Mouse (Mus musculus) embryonic facial prominence, embryonic 12.5 days (tissue): ENCODE measurements around the gene Txndc15. TPM values are rescaled to one million over a fixed set of nuclear protein-coding genes. Genes with fewer than 3 reads are reported as not detected.
A peak's percentile ranks its signal among the peaks of the same experiment; 100 is the strongest.

Source experiments
- ATAC-seq: fragments of 200-750 bp; cut with Nextera tagmentation; 2 replicates; pipeline ENCODE4 v1.8.0; 2017; ENCODE audit not compliant: insufficient number of reproducible peaks, insufficient read depth, low FRiP score, low TSS enrichment
- H3K27ac ChIP-seq: fragments of 300-500 bp; sonication (generic); 2 replicates; pipeline ENCODE4 v1.5.1; 2016; ENCODE audit warnings: mild to moderate bottlenecking
- H3K27me3 ChIP-seq: fragments of 300-500 bp; sonication (generic); 2 replicates; pipeline ENCODE4 v1.6.1; 2016; ENCODE audit warnings: mild to moderate bottlenecking, moderate library complexity
- H3K36me3 ChIP-seq: fragments of 300-500 bp; sonication (generic); 2 replicates; pipeline ENCODE4 v1.6.1; 2016; ENCODE audit warnings: mild to moderate bottlenecking
- H3K4me1 ChIP-seq: fragments of 300-500 bp; sonication (generic); 2 replicates; pipeline ENCODE4 v1.6.1; 2016
- H3K4me2 ChIP-seq: fragments of 300-500 bp; sonication (generic); replicated peaks from 2 replicates; pipeline ENCODE4 v1.6.1; 2016; ENCODE audit warnings: mild to moderate bottlenecking, moderate library complexity
- H3K4me3 ChIP-seq: fragments of 300-500 bp; sonication (generic); 2 replicates; pipeline ENCODE4 v1.5.1; 2016; ENCODE audit warnings: mild to moderate bottlenecking
- H3K9ac ChIP-seq: fragments of 300-500 bp; sonication (generic); 2 replicates; pipeline ENCODE4 v1.6.1; 2016; ENCODE audit warnings: mild to moderate bottlenecking, moderate library complexity
- H3K9me3 ChIP-seq: fragments of 300-500 bp; sonication (generic); 2 replicates; pipeline ENCODE4 v1.6.1; 2016; ENCODE audit warnings: mild to moderate bottlenecking, moderate library complexity
- WGBS: fragments of 180-500 bp; shearing (Covaris S2); methylation state at CpG from one replicate; pipeline ENCODE4 v1.1.7; 2016; 5-methylcytosine and 5-hydroxymethylcytosine counted together
- polyA plus RNA-seq: library from polyadenylated mRNA; unstranded; fragments of >200 nt; fragmentation: Nextera tagmentation; extraction: Ambion mirVana; gene quantifications from 2 replicates; pipeline ENCODE4 v1.2.1, GENCODE M21; 2016

Txndc15 gene
- 99.8 and 103 TPM in 2 replicates for polyA plus RNA-seq

GRCm38 (mm10) chr13:55714501-55715166, at the start of gene Txndc15:
TSS of gene Txndc15 (plus strand) at chr13:55714650.
- under 1% methylated on average over 63 of the region's 63 CpGs for WGBS
- Histone ChIP-seq H3K27ac (peak within 1 kb of the TSS; percentile 88), H3K36me3 (peaks cover 21% of the 10 kb centered on the region), H3K27me3 (no peaks in the 10 kb centered on the region), H3K4me1 (peaks cover 8% of the 10 kb centered on the region; the same call in 1 of the 2 replicates), H3K4me2 (peak within 1 kb of the TSS; percentile 62), H3K9ac (peak within 1 kb of the TSS; percentile 94), H3K9me3 (no peaks in the 10 kb centered on the region), H3K4me3 (peak within 1 kb of the TSS; percentile 94)
- peak; percentile 92 for ATAC-seq

GRCm38 (mm10) chr13:55668550-55668949, 45.9 kb upstream of the Txndc15 start:
- WGBS: 85% methylated on average over 6 of the region's 6 CpGs
- no peaks in the 10 kb centered on the region for H3K4me1 ChIP-seq
- peaks cover 88% of the 10 kb centered on the region for H3K36me3 ChIP-seq

GRCm38 (mm10) chr13:55672711-55673110, 41.7 kb upstream of the Txndc15 start:
- WGBS: 94% methylated on average over 6 of the region's 6 CpGs
- H3K9me3 ChIP-seq: no peaks in the 10 kb centered on the region
- no peak overlapping the region for H3K9ac ChIP-seq
- ATAC-seq: no peak
- no peaks in the 10 kb centered on the region for H3K27me3 ChIP-seq
- H3K27ac ChIP-seq: no peak overlapping the region
- H3K4me1 ChIP-seq: no peaks in the 10 kb centered on the region
- peaks cover 88% of the 10 kb centered on the region for H3K36me3 ChIP-seq
- H3K4me3 ChIP-seq: no peak overlapping the region
- H3K4me2 ChIP-seq: no peak overlapping the region

More at GRCm38 (mm10) chr13:55668550-55668949, 45.9 kb upstream of the Txndc15 start:
- Histone ChIP-seq H3K27me3 (no peaks in the 10 kb centered on the region), H3K27ac (no peak overlapping the region), H3K4me2 (no peak overlapping the region), H3K9me3 (no peaks in the 10 kb centered on the region), H3K4me3 (no peak overlapping the region), H3K9ac (no peak overlapping the region)
- no peak for ATAC-seq

GRCm38 (mm10) chr13:55677364-55677763, 37.1 kb upstream of the Txndc15 start:
- ATAC-seq: no peak
- Histone ChIP-seq H3K36me3 (peaks cover 80% of the 10 kb centered on the region), H3K27me3 (no peaks in the 10 kb centered on the region), H3K4me3 (no peak overlapping the region), H3K27ac (no peak overlapping the region), H3K9ac (no peak overlapping the region), H3K9me3 (no peaks in the 10 kb centered on the region), H3K4me1 (no peaks in the 10 kb centered on the region), H3K4me2 (no peak overlapping the region)
- 88% methylated on average over 8 of the region's 8 CpGs for WGBS

- H3K9ac ChIP-seq: no peak overlapping the region
- H3K4me1 ChIP-seq: peaks cover 5% of the 10 kb centered on the region; the same call in 1 of the 2 replicates
- H3K36me3 ChIP-seq: peaks cover 38% of the 10 kb centered on the region
- H3K4me2 ChIP-seq: no peak overlapping the region
- H3K27me3 ChIP-seq: no peaks in the 10 kb centered on the region
- H3K4me3 ChIP-seq: no peak overlapping the region
- no peak for ATAC-seq
- no peaks in the 10 kb centered on the region for H3K9me3 ChIP-seq
- WGBS: 85% methylated on average over 9 of the region's 9 CpGs
- H3K27ac ChIP-seq: no peak overlapping the region
Observed at GRCm38 (mm10) chr13:55682201-55682600, 32.2 kb upstream of the Txndc15 start.

- no peaks in the 10 kb centered on the region for H3K27me3 ChIP-seq
- H3K27ac ChIP-seq: no peak overlapping the region
- ATAC-seq: no peak
- 86% methylated on average over 3 of the region's 3 CpGs for WGBS
- H3K9me3 ChIP-seq: no peaks in the 10 kb centered on the region
- no peak overlapping the region for H3K9ac ChIP-seq
- H3K4me1 ChIP-seq: peaks cover 5% of the 10 kb centered on the region; the same call in 1 of the 2 replicates
- peaks cover 24% of the 10 kb centered on the region for H3K36me3 ChIP-seq
- H3K4me3 ChIP-seq: no peak overlapping the region
- H3K4me2 ChIP-seq: no peak overlapping the region
Observed at GRCm38 (mm10) chr13:55683581-55683980, 30.9 kb upstream of the Txndc15 start.

- WGBS: 63% methylated on average over 9 of the region's 9 CpGs
- Histone ChIP-seq H3K4me3 (no peak overlapping the region), H3K36me3 (peaks cover 3% of the 10 kb centered on the region; the same call in 1 of the 2 replicates), H3K4me2 (no peak overlapping the region), H3K27ac (no peak overlapping the region), H3K9ac (no peak overlapping the region), H3K27me3 (no peaks in the 10 kb centered on the region), H3K4me1 (peaks cover 5% of the 10 kb centered on the region; the same call in 1 of the 2 replicates), H3K9me3 (no peaks in the 10 kb centered on the region)
- ATAC-seq: no peak
Observed at GRCm38 (mm10) chr13:55686107-55686633, 28.3 kb upstream of the Txndc15 start.

GRCm38 (mm10) chr13:55687927-55688602, 26.4 kb upstream of the Txndc15 start:
- Histone ChIP-seq H3K27ac (no peak overlapping the region), H3K9ac (no peak overlapping the region), H3K9me3 (no peaks in the 10 kb centered on the region), H3K4me3 (no peak overlapping the region), H3K27me3 (no peaks in the 10 kb centered on the region), H3K4me2 (no peak overlapping the region), H3K4me1 (peaks cover 5% of the 10 kb centered on the region; the same call in 1 of the 2 replicates), H3K36me3 (no peaks in the 10 kb centered on the region)
- WGBS: 24% methylated on average over 4 of the region's 4 CpGs
- no peak for ATAC-seq

GRCm38 (mm10) chr13:55692535-55693242, 21.8 kb upstream of the Txndc15 start, which contains the start of gene B230219D22Rik:
TSS of gene B230219D22Rik (plus strand) at chr13:55693124.
- Histone ChIP-seq H3K36me3 (no peaks in the 10 kb centered on the region), H3K4me1 (peaks cover 15% of the 10 kb centered on the region), H3K9ac (peak within 1 kb of the TSS; percentile 100), H3K4me3 (peak within 1 kb of the TSS; percentile 99), H3K27ac (peak within 1 kb of the TSS; percentile 98), H3K9me3 (no peaks in the 10 kb centered on the region), H3K4me2 (peak within 1 kb of the TSS; percentile 62), H3K27me3 (no peaks in the 10 kb centered on the region)
- ATAC-seq: peak; percentile 97
- 2% methylated on average over 51 of the region's 51 CpGs for WGBS

- Histone ChIP-seq H3K4me2 (peak overlapping the region; percentile 62), H3K9ac (peak overlapping the region; percentile 100), H3K4me1 (peaks cover 15% of the 10 kb centered on the region), H3K27me3 (no peaks in the 10 kb centered on the region), H3K27ac (peak overlapping the region; percentile 98), H3K36me3 (no peaks in the 10 kb centered on the region), H3K4me3 (peak overlapping the region; percentile 99), H3K9me3 (no peaks in the 10 kb centered on the region)
- 1% methylated on average over 59 of the region's 70 CpGs for WGBS
- ATAC-seq: peak; percentile 58; the same call in 1 of the 2 replicates
Observed at GRCm38 (mm10) chr13:55693243-55693721, 21.2 kb upstream of the Txndc15 start.

GRCm38 (mm10) chr13:55694110-55694509, 20.3 kb upstream of the Txndc15 start:
- H3K9ac ChIP-seq: peak overlapping the region; percentile 100
- H3K27ac ChIP-seq: peak overlapping the region; percentile 98
- ATAC-seq: no peak
- peak overlapping the region; percentile 99 for H3K4me3 ChIP-seq
- peaks cover 6% of the 10 kb centered on the region for H3K36me3 ChIP-seq
- H3K9me3 ChIP-seq: no peaks in the 10 kb centered on the region
- H3K4me2 ChIP-seq: peak overlapping the region; percentile 62
- H3K27me3 ChIP-seq: no peaks in the 10 kb centered on the region
- H3K4me1 ChIP-seq: peaks cover 15% of the 10 kb centered on the region
- WGBS: 15% methylated on average over 8 of the region's 8 CpGs
